Mouse (Mus musculus): ENCODE results near the gene Rgs8. TPM values are rescaled to one million over a fixed set of nuclear protein-coding genes. Genes with fewer than 3 reads are reported as not detected.

The Rgs8 gene
- polyA plus RNA-seq, 1 experiment from 2014 or later = 8.3 TPM

GRCm38 (mm10) chr1:153662362-153662761 lies 9.5 kb downstream of the Rgs8 start:
- no peak overlapping the region for H3K4me3 ChIP-seq
- H3K4me1 ChIP-seq = peaks cover 86% of the 10 kb centered on the region
- H3K36me3 ChIP-seq = no peaks in the 10 kb centered on the region
- peaks cover 47% of the 10 kb centered on the region for H3K27me3 ChIP-seq (ENCODE audit: low read depth, poor library complexity, severe bottlenecking)
- no peak overlapping the region for H3K27ac ChIP-seq (replicated peaks)
- H3K9me3 ChIP-seq (replicated peaks) = no peaks in the 10 kb centered on the region
- 28% methylated on average over 4 of the region's 4 CpGs for WGBS
- DNase-seq (ENCODE audit: low spot score) = no peak

GRCm38 (mm10) chr1:153665066-153665715 lies 12.4 kb downstream of the Rgs8 start:
- peaks cover 74% of the 10 kb centered on the region for H3K4me1 ChIP-seq

GRCm38 (mm10) chr1:153666236-153666635 lies 13.4 kb downstream of the Rgs8 start:
- Histone ChIP-seq H3K4me3 (peak overlapping the region; percentile 37; the same call in 1 of the 2 replicates), H3K36me3 (no peaks in the 10 kb centered on the region), H3K4me1 (peaks cover 69% of the 10 kb centered on the region), H3K9me3 (replicated peaks) (no peaks in the 10 kb centered on the region), H3K27ac (replicated peaks) (peak overlapping the region; percentile 72; the same call in 1 of the 2 replicates), H3K27me3 (ENCODE audit: low read depth, poor library complexity, severe bottlenecking) (peaks cover 57% of the 10 kb centered on the region)
- WGBS = 45% methylated on average over 1 of the region's 1 CpGs
- no peak for DNase-seq (ENCODE audit: low spot score)

More at GRCm38 (mm10) chr1:153665066-153665715, 12.4 kb downstream of the Rgs8 start:
- H3K27me3 ChIP-seq (ENCODE audit: low read depth, poor library complexity, severe bottlenecking) = peaks cover 52% of the 10 kb centered on the region
- H3K27ac ChIP-seq (replicated peaks) = peak overlapping the region; percentile 72
- no peaks in the 10 kb centered on the region for H3K36me3 ChIP-seq
- no peaks in the 10 kb centered on the region for H3K9me3 ChIP-seq (replicated peaks)
- peak overlapping the region; percentile 37; the same call in 1 of the 2 replicates for H3K4me3 ChIP-seq
- DNase-seq (ENCODE audit: low spot score) = peak; percentile 67
- WGBS = 7% methylated on average over 10 of the region's 10 CpGs

- H3K9me3 ChIP-seq (replicated peaks) = no peaks in the 10 kb centered on the region
- DNase-seq (ENCODE audit: low spot score) = no peak
- peaks cover 59% of the 10 kb centered on the region for H3K4me1 ChIP-seq
- H3K27me3 ChIP-seq (ENCODE audit: low read depth, poor library complexity, severe bottlenecking) = peaks cover 57% of the 10 kb centered on the region
- 78% methylated on average over 4 of the region's 4 CpGs for WGBS
- 0 out of 2 replicates have a peak overlapping the region, but pooled peaks have one; percentile 14 for H3K27ac ChIP-seq (replicated peaks)
- no peak overlapping the region for H3K4me3 ChIP-seq
- no peaks in the 10 kb centered on the region for H3K36me3 ChIP-seq
These were observed 14.5 kb downstream of the Rgs8 start for GRCm38 (mm10) chr1:153667244-153667727.

- WGBS = 83% methylated on average over 5 of the region's 5 CpGs
- Histone ChIP-seq H3K27ac (replicated peaks) (peak overlapping the region; percentile 14; the same call in 1 of the 2 replicates), H3K4me1 (peaks cover 61% of the 10 kb centered on the region), H3K36me3 (no peaks in the 10 kb centered on the region), H3K9me3 (replicated peaks) (no peaks in the 10 kb centered on the region), H3K4me3 (no peak overlapping the region), H3K27me3 (ENCODE audit: low read depth, poor library complexity, severe bottlenecking) (peaks cover 57% of the 10 kb centered on the region)
- no peak for DNase-seq (ENCODE audit: low spot score)
These were observed 15.0 kb downstream of the Rgs8 start for GRCm38 (mm10) chr1:153667781-153668180.

GRCm38 (mm10) chr1:153669086-153669485 lies 16.3 kb downstream of the Rgs8 start:
- Histone ChIP-seq H3K27ac (replicated peaks) (no peak overlapping the region), H3K27me3 (ENCODE audit: low read depth, poor library complexity, severe bottlenecking) (peaks cover 53% of the 10 kb centered on the region), H3K9me3 (replicated peaks) (no peaks in the 10 kb centered on the region), H3K4me1 (peaks cover 60% of the 10 kb centered on the region), H3K4me3 (no peak overlapping the region), H3K36me3 (no peaks in the 10 kb centered on the region)
- DNase-seq (ENCODE audit: low spot score) = no peak
- WGBS = 93% methylated on average over 7 of the region's 7 CpGs

- H3K4me1 ChIP-seq = peaks cover 54% of the 10 kb centered on the region
- no peaks in the 10 kb centered on the region for H3K9me3 ChIP-seq (replicated peaks)
- 64% methylated on average over 3 of the region's 3 CpGs for WGBS
- no peak overlapping the region for H3K4me3 ChIP-seq
- H3K36me3 ChIP-seq = no peaks in the 10 kb centered on the region
- no peak overlapping the region for H3K27ac ChIP-seq (replicated peaks)
- peaks cover 47% of the 10 kb centered on the region for H3K27me3 ChIP-seq (ENCODE audit: low read depth, poor library complexity, severe bottlenecking)
- DNase-seq (ENCODE audit: low spot score) = no peak
These were observed 16.9 kb downstream of the Rgs8 start for GRCm38 (mm10) chr1:153669728-153670127.

- peaks cover 38% of the 10 kb centered on the region for H3K4me1 ChIP-seq
- WGBS = 87% methylated on average over 3 of the region's 3 CpGs
- DNase-seq (ENCODE audit: low spot score) = no peak
These were observed 18.5 kb downstream of the Rgs8 start for GRCm38 (mm10) chr1:153671352-153671751.

GRCm38 (mm10) chr1:153672698-153673097 lies 19.9 kb downstream of the Rgs8 start:
- Histone ChIP-seq H3K9me3 (replicated peaks) (no peaks in the 10 kb centered on the region), H3K27me3 (ENCODE audit: low read depth, poor library complexity, severe bottlenecking) (peaks cover 17% of the 10 kb centered on the region), H3K27ac (replicated peaks) (no peak overlapping the region), H3K36me3 (no peaks in the 10 kb centered on the region), H3K4me1 (peaks cover 26% of the 10 kb centered on the region), H3K4me3 (no peak overlapping the region)
- 74% methylated on average over 9 of the region's 9 CpGs for WGBS
- no peak for DNase-seq (ENCODE audit: low spot score)

More at GRCm38 (mm10) chr1:153671352-153671751, 18.5 kb downstream of the Rgs8 start:
- H3K27me3 ChIP-seq (ENCODE audit: low read depth, poor library complexity, severe bottlenecking) = peaks cover 31% of the 10 kb centered on the region
- H3K9me3 ChIP-seq (replicated peaks) = no peaks in the 10 kb centered on the region
- H3K27ac ChIP-seq (replicated peaks) = no peak overlapping the region
- no peak overlapping the region for H3K4me3 ChIP-seq
- no peaks in the 10 kb centered on the region for H3K36me3 ChIP-seq

- Histone ChIP-seq H3K4me1 (peaks cover 31% of the 10 kb centered on the region), H3K4me3 (no peak overlapping the region), H3K27me3 (ENCODE audit: low read depth, poor library complexity, severe bottlenecking) (peaks cover 7% of the 10 kb centered on the region), H3K9me3 (replicated peaks) (no peaks in the 10 kb centered on the region), H3K36me3 (no peaks in the 10 kb centered on the region), H3K27ac (replicated peaks) (no peak overlapping the region)
- 89% methylated on average over 12 of the region's 12 CpGs for WGBS
- DNase-seq (ENCODE audit: low spot score) = no peak
These were observed 21.1 kb downstream of the Rgs8 start for GRCm38 (mm10) chr1:153673900-153674299.

- peaks cover 2% of the 10 kb centered on the region for H3K27me3 ChIP-seq (ENCODE audit: low read depth, poor library complexity, severe bottlenecking)
- 84% methylated on average over 4 of the region's 4 CpGs for WGBS
- no peak overlapping the region for H3K27ac ChIP-seq (replicated peaks)
- no peak overlapping the region for H3K4me3 ChIP-seq
- no peaks in the 10 kb centered on the region for H3K36me3 ChIP-seq
- H3K9me3 ChIP-seq (replicated peaks) = no peaks in the 10 kb centered on the region
- peaks cover 31% of the 10 kb centered on the region for H3K4me1 ChIP-seq
- DNase-seq (ENCODE audit: low spot score) = no peak
These were observed 22.8 kb downstream of the Rgs8 start for GRCm38 (mm10) chr1:153675591-153675990.

GRCm38 (mm10) chr1:153677635-153678034 lies 24.8 kb downstream of the Rgs8 start:
- H3K27ac ChIP-seq (replicated peaks) = no peak overlapping the region
- DNase-seq (ENCODE audit: low spot score) = no peak
- H3K4me1 ChIP-seq = peaks cover 29% of the 10 kb centered on the region
- H3K4me3 ChIP-seq = no peak overlapping the region
- H3K9me3 ChIP-seq (replicated peaks) = no peaks in the 10 kb centered on the region
- whole genome bisulfite sequencing = 51% methylated on average over 6 of the region's 6 CpGs
- H3K36me3 ChIP-seq = no peaks in the 10 kb centered on the region
- no peaks in the 10 kb centered on the region for H3K27me3 ChIP-seq (ENCODE audit: low read depth, poor library complexity, severe bottlenecking)

GRCm38 (mm10) chr1:153679147-153679546 lies 26.3 kb downstream of the Rgs8 start:
- Histone ChIP-seq H3K27ac (replicated peaks) (peak overlapping the region; percentile 52), H3K36me3 (no peaks in the 10 kb centered on the region), H3K4me3 (no peak overlapping the region), H3K9me3 (replicated peaks) (no peaks in the 10 kb centered on the region), H3K4me1 (peaks cover 27% of the 10 kb centered on the region), H3K27me3 (ENCODE audit: low read depth, poor library complexity, severe bottlenecking) (no peaks in the 10 kb centered on the region)
- 73% methylated on average over 10 of the region's 10 CpGs for WGBS
- no peak for DNase-seq (ENCODE audit: low spot score)
